Mouse (Mus musculus) heart, embryonic 13.5 days (tissue): ENCODE data around the gene 1110051M20Rik. TPM values are rescaled to one million over a fixed set of nuclear protein-coding genes. Genes with fewer than 3 reads are reported as not detected.

Experiments
- ATAC-seq: fragments of 200-750 bp; cut with Nextera tagmentation; 2 replicates; pipeline ENCODE4 v1.8.0; 2017; ENCODE audit warnings: moderate TSS enrichment; ENCODE audit not compliant: insufficient number of reproducible peaks, low FRiP score, low TSS enrichment; ENCODE audit errors: extremely low read depth
- H3K27ac ChIP-seq: fragments of 300-500 bp; sonication (generic); replicated peaks from 2 replicates; pipeline ENCODE4 v1.5.1; 2015; ENCODE audit warnings: moderate library complexity, mild to moderate bottlenecking, inconsistent platforms
- H3K27me3 ChIP-seq: fragments of 300-500 bp; sonication (generic); replicated peaks from 2 replicates; pipeline ENCODE4 v1.6.1; 2015; ENCODE audit warnings: mild to moderate bottlenecking, inconsistent platforms
- H3K36me3 ChIP-seq: fragments of 300-500 bp; sonication (generic); 2 replicates; pipeline ENCODE4 v1.6.1; 2015; ENCODE audit warnings: mild to moderate bottlenecking, inconsistent platforms
- H3K4me1 ChIP-seq: fragments of 300-500 bp; sonication (generic); 2 replicates; pipeline ENCODE4 v1.6.1; 2015; ENCODE audit warnings: inconsistent platforms
- H3K4me2 ChIP-seq: fragments of 300-500 bp; sonication (generic); 2 replicates; pipeline ENCODE4 v1.6.1; 2015; ENCODE audit warnings: inconsistent platforms, mild to moderate bottlenecking, moderate library complexity
- H3K4me3 ChIP-seq: fragments of 300-500 bp; sonication (generic); 2 replicates; pipeline ENCODE4 v1.5.1; 2015; ENCODE audit warnings: moderate library complexity, mild to moderate bottlenecking, inconsistent platforms
- H3K9ac ChIP-seq: fragments of 300-500 bp; sonication (generic); 2 replicates; pipeline ENCODE4 v1.6.1; 2015; ENCODE audit warnings: inconsistent platforms, mild to moderate bottlenecking, moderate library complexity
- H3K9me3 ChIP-seq: fragments of 300-500 bp; sonication (generic); 2 replicates; pipeline ENCODE4 v1.6.1; 2016; ENCODE audit warnings: inconsistent platforms
- WGBS: fragments of 180-500 bp; shearing (Covaris S2); methylation state at CpG from one replicate; pipeline ENCODE4 v1.1.7; 2015; ENCODE audit warnings: mixed read lengths; 5-methylcytosine and 5-hydroxymethylcytosine counted together
- polyA plus RNA-seq: library from polyadenylated mRNA; unstranded; fragments of >200 nt; fragmentation: Nextera tagmentation; extraction: Ambion mirVana; gene quantifications from 2 replicates; pipeline ENCODE4 v1.2.1, GENCODE M21; 2015

1110051M20Rik gene
- polyA plus RNA-seq, 1 experiment from 2014 or later: 36.3 TPM

DNA sequence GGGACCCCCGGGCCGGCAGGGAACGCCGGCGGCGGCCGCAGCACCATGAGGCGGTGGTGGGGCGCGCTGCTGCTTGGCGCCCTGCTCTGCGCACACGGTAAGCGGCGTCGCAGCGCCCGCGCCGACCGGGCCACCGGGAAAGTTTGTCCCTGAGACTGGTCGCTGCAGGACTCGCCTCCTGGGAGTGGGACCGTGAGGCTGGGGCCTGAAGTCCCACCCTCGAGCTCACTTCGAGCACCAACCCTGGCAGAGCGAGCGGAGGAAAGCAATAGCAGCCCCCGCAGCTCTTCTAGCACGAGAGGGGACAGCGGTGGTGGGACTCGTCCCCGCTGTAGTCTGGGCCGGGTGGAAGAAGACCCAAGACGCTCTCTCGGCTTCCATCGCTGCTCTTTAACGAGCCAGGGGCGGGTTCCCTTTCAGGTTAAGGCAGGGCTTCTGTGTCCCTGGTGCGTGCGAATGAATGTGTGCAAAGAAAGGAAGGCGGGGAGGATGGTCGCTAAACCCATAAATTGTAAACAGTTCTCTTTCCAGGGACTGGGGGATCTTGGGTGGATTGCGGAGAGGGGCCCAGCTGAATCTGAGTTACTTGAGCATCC lies 13.2 kb upstream of the 1110051M20Rik start:
- Histone ChIP-seq H3K9me3 (0 out of 2 replicates have a peak, but pooled peaks cover 3% of the 10 kb centered on the region), H3K4me1 (peaks cover 57% of the 10 kb centered on the region), H3K27ac (peak overlapping the region; percentile 86), H3K36me3 (peaks cover 3% of the 10 kb centered on the region; the same call in 1 of the 2 replicates), H3K4me2 (peak overlapping the region; percentile 96), H3K27me3 (no peaks in the 10 kb centered on the region; the same call in 1 of the 2 replicates), H3K4me3 (peak overlapping the region; percentile 70), H3K9ac (peak overlapping the region; percentile 85)
- no peak for ATAC-seq
- WGBS: under 1% methylated on average over 44 of the region's 45 CpGs

DNA sequence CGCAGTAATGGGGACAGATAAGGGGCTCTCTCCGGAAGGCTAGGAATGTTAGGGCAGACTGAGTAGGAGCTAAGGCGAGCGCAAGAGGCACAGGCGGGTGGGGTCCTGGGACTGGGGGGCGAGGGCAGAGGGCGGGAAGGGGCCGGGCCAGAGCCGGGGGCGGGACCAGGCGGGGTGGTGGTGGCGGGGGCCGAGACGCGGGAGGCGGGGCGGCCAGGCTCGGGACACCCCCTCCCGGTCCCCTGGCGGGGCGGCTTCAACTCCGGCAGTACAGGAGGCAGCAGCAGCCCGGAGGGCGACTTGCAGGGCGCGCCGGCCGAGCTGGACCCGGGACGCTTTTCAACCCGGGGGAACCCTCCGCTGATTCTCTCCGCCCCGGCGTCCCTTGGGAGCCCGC lies 12.8 kb upstream of the 1110051M20Rik start, which contains the start of gene Lrp4:
Lrp4 (plus strand) TSS at position 253 of the 397 bp plus-strand sequence.
- Histone ChIP-seq H3K27ac (peak within 1 kb of the TSS; percentile 86), H3K9ac (peak within 1 kb of the TSS; percentile 85), H3K4me1 (peaks cover 57% of the 10 kb centered on the region), H3K9me3 (0 out of 2 replicates have a peak, but pooled peaks cover 3% of the 10 kb centered on the region), H3K4me2 (peak within 1 kb of the TSS; percentile 96), H3K27me3 (no peaks in the 10 kb centered on the region; the same call in 1 of the 2 replicates), H3K4me3 (peak within 1 kb of the TSS; percentile 70), H3K36me3 (peaks cover 3% of the 10 kb centered on the region; the same call in 1 of the 2 replicates)
- ATAC-seq: peak; percentile 59
- 0% methylated on average over 6 of the region's 36 CpGs for WGBS

DNA sequence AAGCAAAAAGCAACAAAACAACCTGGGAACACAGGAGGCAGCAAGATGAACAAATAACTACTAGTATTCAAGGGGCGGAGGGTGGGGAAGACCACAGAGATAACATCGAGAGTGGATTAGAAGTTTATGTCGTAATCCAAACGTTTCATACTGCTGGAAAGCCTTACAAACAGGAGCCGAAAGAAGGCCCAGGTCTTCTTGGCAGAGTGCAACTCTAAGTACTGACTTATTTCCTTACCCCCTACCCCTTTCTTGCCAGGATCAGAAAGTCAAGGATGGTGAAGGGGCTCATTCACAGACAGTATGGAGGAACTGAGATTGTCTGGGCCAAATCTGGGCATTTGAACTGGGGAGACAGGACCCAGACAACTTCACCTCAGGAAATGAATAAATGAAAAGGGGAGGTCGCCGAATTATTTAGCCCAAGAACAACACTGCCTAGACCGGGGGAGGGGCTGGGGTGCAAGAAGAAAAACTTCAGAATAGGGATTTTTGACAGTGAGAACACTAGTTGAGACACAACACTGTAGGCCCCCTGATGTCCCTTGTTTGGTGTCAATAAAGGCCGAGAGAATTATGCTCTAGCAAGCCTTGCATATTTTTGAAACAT lies 12.1 kb upstream of the 1110051M20Rik start:
- Histone ChIP-seq H3K4me2 (peak overlapping the region; percentile 96), H3K27ac (peak overlapping the region; percentile 86), H3K4me1 (peaks cover 51% of the 10 kb centered on the region), H3K9me3 (0 out of 2 replicates have a peak, but pooled peaks cover 3% of the 10 kb centered on the region), H3K36me3 (peaks cover 3% of the 10 kb centered on the region; the same call in 1 of the 2 replicates), H3K27me3 (no peaks in the 10 kb centered on the region; the same call in 1 of the 2 replicates), H3K4me3 (peak overlapping the region; percentile 70), H3K9ac (peak overlapping the region; percentile 85)
- no peak for ATAC-seq
- WGBS: 49% methylated on average over 9 of the region's 9 CpGs

DNA sequence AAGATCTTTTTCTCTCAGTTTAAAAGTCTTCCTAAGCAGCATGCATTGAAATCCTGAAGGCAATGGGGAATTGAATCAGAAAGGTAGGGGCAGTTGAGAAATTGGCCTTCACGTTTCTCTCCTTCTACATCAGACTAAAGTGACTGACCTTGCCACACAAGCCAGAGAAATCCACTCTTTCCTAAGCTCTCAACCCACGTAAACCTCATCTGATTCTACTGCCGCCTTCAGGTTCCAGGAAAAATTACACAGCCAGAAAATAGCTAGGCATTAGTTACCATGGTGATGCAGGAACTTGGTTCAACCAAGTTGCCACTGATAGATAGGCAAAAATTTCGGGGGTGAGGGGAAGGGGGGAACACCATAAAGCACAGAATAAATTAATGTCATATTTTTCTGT lies 11.3 kb upstream of the 1110051M20Rik start:
- Histone ChIP-seq H3K4me3 (no peak overlapping the region), H3K27me3 (no peaks in the 10 kb centered on the region; the same call in 1 of the 2 replicates), H3K27ac (no peak overlapping the region), H3K4me1 (peaks cover 43% of the 10 kb centered on the region), H3K4me2 (no peak overlapping the region), H3K9ac (no peak overlapping the region), H3K9me3 (0 out of 2 replicates have a peak, but pooled peaks cover 3% of the 10 kb centered on the region), H3K36me3 (peaks cover 3% of the 10 kb centered on the region; the same call in 1 of the 2 replicates)
- ATAC-seq: no peak
- WGBS: 5% methylated on average over 4 of the region's 4 CpGs

DNA sequence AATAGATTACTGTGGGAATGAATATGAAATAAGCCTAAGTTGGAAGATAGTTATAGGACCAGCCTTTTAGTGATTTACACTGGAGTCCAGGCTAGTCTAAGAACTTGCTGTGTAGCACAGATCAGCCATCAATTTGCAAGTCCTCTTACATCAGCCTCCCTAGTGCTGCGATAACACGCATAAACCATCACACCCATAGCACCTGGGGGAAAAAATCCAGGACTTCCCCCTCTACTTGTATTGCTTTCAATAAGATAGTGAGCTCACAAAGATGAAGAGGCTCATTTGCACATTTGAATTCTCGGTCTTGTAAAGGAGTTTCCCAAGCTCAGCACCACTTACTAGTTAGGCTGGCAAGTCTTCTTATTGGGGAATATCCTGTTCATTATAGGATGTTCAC lies 9.9 kb upstream of the 1110051M20Rik start:
- 82% methylated on average over 3 of the region's 3 CpGs for WGBS
- H3K27me3 ChIP-seq: no peaks in the 10 kb centered on the region; the same call in 1 of the 2 replicates
- no peaks in the 10 kb centered on the region for H3K36me3 ChIP-seq
- no peak overlapping the region for H3K4me2 ChIP-seq
- no peak overlapping the region for H3K27ac ChIP-seq
- H3K9me3 ChIP-seq: no peaks in the 10 kb centered on the region
- H3K9ac ChIP-seq: no peak overlapping the region
- H3K4me1 ChIP-seq: peaks cover 29% of the 10 kb centered on the region
- ATAC-seq: no peak
- no peak overlapping the region for H3K4me3 ChIP-seq

DNA sequence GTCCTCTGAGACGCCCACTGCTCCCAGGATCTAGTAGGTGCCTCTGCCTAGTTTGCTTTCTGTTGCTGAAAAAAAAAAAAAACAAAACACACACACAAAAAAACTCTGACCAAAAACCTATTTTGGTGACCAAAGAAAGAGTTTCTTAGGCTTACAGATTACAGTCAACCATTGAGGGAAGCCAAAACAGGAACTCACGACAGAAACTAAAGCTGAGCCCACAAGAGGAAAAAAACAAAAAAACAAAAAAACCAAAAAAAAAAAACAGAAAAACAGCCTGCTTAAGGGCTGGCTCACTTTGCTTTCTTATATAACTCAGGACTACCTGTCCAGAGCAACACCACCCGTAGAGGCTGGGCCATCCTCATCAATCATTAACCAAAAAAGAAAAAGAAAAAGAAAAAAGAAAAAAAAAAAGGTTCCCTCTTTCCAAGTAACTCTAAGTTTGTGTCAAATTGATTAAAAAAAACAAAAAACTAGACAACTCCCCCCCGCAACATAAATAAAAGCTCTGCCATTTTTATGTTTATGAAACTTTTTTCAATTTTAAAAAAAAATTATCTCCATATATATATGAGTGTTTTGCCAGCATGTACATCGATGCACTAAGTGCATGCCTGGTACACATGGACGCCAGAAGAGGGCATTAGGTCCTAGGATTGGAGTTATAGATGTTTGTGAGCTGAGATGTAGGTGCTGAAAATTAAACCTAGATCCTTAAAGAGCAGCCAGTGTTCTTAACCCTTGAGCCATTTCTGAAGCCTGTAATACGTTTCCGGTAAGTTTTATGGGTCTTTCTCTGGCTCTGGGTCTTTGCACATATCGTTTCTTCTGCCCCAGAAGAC lies 8.9 kb upstream of the 1110051M20Rik start:
- no peak overlapping the region for H3K9ac ChIP-seq
- H3K4me2 ChIP-seq: no peak overlapping the region
- no peak overlapping the region for H3K4me3 ChIP-seq
- no peaks in the 10 kb centered on the region; the same call in 1 of the 2 replicates for H3K27me3 ChIP-seq
- 76% methylated on average over 9 of the region's 9 CpGs for WGBS
- H3K27ac ChIP-seq: no peak overlapping the region
- ATAC-seq: no peak
- no peaks in the 10 kb centered on the region for H3K36me3 ChIP-seq
- no peaks in the 10 kb centered on the region for H3K9me3 ChIP-seq
- H3K4me1 ChIP-seq: peaks cover 25% of the 10 kb centered on the region

DNA sequence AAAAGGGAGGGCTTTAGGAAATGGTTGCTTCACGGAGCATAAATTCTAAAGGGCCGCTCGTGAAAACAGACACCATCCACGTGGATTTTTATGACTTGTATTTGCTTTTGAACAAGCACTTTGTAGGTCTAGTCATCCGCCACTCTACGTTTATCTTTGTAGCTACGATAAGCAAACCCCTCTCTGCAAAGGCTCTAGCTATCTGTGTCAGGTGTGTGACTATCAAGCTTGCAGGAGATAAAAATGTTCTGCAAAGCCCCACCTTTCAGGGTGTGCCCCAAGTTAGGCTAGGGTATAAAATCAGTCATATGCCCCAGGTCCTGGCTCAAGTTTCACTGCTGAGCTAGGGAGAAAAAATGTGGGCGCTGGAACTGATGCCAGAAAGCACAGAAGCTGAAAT lies 8.2 kb upstream of the 1110051M20Rik start:
- Histone ChIP-seq H3K36me3 (no peaks in the 10 kb centered on the region), H3K9ac (no peak overlapping the region), H3K9me3 (no peaks in the 10 kb centered on the region), H3K4me3 (no peak overlapping the region), H3K4me2 (peak overlapping the region; percentile 25), H3K27me3 (no peaks in the 10 kb centered on the region; the same call in 1 of the 2 replicates), H3K27ac (no peak overlapping the region), H3K4me1 (peaks cover 22% of the 10 kb centered on the region)
- no peak for ATAC-seq
- 26% methylated on average over 8 of the region's 8 CpGs for WGBS

DNA sequence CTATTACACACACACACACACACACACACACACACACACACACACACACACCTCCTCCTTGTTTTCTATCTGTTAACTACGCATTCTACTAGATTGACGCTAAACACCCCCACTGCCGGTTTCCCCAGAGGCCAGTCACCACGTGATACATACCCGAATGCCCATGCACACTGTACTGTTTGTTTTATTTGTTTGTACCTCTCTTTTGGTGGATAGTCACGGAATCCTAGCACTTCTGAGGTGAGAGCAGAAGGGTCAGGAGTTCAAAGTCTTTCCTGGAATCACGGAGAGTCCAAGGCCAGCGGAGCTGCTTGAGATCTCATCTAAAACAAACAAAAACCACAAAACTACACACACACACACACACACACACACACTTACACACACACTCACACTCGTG lies 5.8 kb upstream of the 1110051M20Rik start:
- no peak overlapping the region for H3K4me3 ChIP-seq
- ATAC-seq: no peak
- peaks cover 9% of the 10 kb centered on the region for H3K4me1 ChIP-seq
- H3K27me3 ChIP-seq: no peaks in the 10 kb centered on the region; the same call in 1 of the 2 replicates
- no peak overlapping the region for H3K4me2 ChIP-seq
- no peak overlapping the region for H3K9ac ChIP-seq
- WGBS: 56% methylated on average over 9 of the region's 9 CpGs
- H3K27ac ChIP-seq: no peak overlapping the region
- H3K9me3 ChIP-seq: 0 out of 2 replicates have a peak, but pooled peaks cover 3% of the 10 kb centered on the region
- H3K36me3 ChIP-seq: no peaks in the 10 kb centered on the region

DNA sequence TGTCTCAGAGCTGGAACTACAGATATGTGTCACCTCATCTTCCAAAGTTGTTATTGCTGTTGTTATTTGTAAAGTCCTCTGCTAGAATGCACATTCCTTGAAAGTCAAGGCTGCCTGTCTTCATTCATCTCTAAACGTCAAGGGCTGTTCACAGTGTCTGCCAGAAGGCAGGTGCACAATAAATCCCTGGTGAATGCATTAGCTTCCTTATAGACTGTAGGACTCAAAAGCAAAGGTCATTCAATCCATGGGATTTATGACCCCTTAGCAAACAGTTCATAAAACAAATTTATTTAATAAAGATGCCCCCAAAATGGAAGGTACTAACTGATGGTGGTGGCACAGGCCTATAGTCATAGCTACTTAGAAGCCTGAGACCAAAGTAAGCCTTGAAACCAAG lies 5.2 kb upstream of the 1110051M20Rik start:
- WGBS: 56% methylated on average over 1 of the region's 1 CpGs
- Histone ChIP-seq H3K36me3 (no peaks in the 10 kb centered on the region), H3K9ac (no peak overlapping the region), H3K4me2 (no peak overlapping the region), H3K4me3 (no peak overlapping the region), H3K27ac (no peak overlapping the region), H3K27me3 (no peaks in the 10 kb centered on the region; the same call in 1 of the 2 replicates), H3K9me3 (0 out of 2 replicates have a peak, but pooled peaks cover 3% of the 10 kb centered on the region), H3K4me1 (peaks cover 9% of the 10 kb centered on the region)
- ATAC-seq: no peak

DNA sequence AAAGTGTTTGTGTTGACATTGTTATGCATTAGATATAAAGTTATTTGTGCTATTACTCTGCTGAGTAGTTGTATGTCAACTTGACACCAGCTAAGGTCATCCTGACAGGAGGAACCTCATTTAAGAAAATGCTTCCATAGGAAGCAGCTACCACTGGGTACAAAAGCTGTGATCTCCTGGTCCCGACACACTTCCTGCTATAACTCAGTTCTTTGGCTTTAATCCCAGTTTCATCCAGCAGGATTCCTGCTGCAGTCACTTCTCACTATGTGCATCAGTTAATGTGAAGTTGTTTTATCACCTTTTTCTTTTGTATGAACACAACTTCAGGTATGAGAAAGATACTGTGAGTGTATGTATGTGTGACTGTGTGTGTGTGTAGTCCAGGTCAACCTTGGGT lies 2.3 kb downstream of the 1110051M20Rik start:
- no peaks in the 10 kb centered on the region for H3K36me3 ChIP-seq
- H3K9ac ChIP-seq: no peak overlapping the region
- H3K27ac ChIP-seq: no peak overlapping the region
- no peak overlapping the region for H3K4me3 ChIP-seq
- ATAC-seq: no peak
- H3K9me3 ChIP-seq: 0 out of 2 replicates have a peak, but pooled peaks cover 1% of the 10 kb centered on the region
- H3K27me3 ChIP-seq: no peaks in the 10 kb centered on the region
- H3K4me2 ChIP-seq: no peak overlapping the region
- WGBS: 36% methylated on average over 1 of the region's 1 CpGs
- peaks cover 24% of the 10 kb centered on the region for H3K4me1 ChIP-seq

DNA sequence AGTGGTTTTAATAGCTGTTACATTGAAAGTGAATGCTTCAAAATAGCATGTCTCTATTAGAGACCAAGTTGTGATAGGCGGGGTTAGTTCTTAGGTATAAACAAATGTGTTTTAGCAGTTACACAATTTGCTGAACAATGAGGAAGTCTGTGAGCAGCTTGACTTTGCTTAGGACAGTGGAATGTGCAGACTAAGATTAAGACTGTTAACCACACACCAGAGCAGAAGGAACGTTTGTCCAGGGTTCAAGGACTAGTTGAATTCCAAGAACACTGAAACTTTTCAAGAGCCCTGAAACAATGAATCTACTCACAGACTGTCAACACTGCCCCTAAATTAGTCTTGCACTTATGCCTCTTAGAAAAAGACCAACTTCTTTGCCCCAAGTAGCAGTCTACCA lies 2.8 kb downstream of the 1110051M20Rik start:
- no peak overlapping the region for H3K27ac ChIP-seq
- no peak overlapping the region for H3K4me3 ChIP-seq
- H3K36me3 ChIP-seq: no peaks in the 10 kb centered on the region
- no peak overlapping the region for H3K4me2 ChIP-seq
- no peak for ATAC-seq
- H3K9ac ChIP-seq: no peak overlapping the region
- 50% methylated on average over 2 of the region's 2 CpGs for WGBS
- no peaks in the 10 kb centered on the region for H3K9me3 ChIP-seq
- peaks cover 29% of the 10 kb centered on the region for H3K4me1 ChIP-seq
- no peaks in the 10 kb centered on the region for H3K27me3 ChIP-seq
